Mouse (Mus musculus) right cerebral cortex, postnatal 25 days (tissue): Measurements from ENCODE around the gene Shmt2.

Experiments used
- DNase-seq: peaks from one replicate; pipeline ENCODE4 v3.0.0; 2022

Shmt2 gene

DNA sequence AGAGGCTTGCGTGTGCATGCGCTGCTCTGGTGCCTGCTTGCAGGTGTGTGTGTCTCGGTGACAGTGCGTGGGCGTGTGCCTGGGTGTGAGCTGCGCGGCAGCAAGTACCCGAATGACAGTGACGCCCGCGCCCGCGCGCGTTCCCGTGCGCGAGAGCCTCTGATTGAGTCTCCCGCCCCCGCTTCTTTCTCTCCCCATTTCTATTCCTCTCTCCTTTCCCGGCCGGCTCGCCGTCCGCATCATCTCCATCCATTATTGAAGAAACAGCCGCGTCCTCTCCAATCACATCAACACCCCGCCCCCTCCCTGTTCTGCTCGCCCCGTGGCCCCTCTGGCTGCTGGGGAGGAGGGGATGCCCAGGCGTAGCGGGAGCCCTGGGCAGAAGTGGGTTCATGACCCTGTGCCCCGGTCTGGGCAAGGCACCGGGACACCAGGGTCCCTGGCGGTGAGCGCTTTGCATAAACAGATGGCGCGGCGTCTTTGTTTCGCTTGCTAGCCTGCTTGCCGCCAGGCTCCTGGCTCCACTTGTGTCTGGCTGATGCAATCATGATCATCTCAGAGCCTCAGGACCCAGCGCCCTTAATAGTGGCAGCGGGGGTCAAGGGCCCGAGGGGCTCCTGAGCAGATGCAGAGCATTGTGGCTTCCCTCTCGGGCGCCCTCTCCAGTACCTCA is 10.5 kb downstream of the Shmt2 start:
- peak; percentile 87 for DNase-seq

- no peak for DNase-seq
These were observed 11.2 kb downstream of the Shmt2 start for GRCm38 (mm10) chr10:127510895-127511617.

DNA sequence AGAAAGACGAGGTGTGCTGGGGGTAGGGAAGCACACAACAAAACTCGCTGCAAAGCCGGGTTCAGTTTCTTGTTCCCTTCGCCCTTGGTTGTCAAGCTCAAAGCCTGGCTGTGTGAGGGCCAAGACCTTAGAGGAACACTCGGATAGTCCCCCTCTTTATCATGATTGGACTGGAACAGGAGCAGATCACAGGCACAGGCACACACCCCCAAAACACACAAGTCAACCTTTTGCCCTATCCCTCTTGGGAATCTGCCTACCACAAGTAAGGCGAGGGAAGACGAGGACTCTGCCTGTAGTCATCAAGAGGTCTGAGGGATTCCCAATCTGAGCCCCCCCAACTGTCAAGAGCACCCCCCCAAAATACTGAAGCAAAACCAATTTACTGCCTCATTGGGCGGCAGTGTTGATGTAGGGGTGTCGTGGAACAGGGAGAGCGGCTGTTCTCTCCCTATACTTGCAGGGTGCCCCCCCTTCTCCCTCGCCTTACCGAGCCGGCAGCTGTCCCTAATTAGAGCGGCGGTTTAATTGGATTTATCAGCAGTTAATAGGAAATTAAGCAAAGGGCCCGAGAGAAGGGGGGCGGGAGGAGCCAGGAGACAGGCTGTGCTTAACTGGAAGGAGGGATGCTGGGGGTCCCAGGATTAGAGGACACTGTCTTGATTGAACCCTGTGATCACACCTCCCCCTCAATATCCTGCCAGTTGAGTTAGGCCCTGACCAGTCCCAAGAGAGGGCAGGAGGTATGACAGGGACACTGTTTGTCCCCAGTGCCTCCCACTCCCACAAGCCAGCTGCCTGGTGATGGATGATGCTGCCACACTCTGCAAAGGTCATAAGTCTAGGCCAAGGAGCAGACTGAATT is 12.2 kb downstream of the Shmt2 start:
- peak; percentile 51 for DNase-seq

DNA sequence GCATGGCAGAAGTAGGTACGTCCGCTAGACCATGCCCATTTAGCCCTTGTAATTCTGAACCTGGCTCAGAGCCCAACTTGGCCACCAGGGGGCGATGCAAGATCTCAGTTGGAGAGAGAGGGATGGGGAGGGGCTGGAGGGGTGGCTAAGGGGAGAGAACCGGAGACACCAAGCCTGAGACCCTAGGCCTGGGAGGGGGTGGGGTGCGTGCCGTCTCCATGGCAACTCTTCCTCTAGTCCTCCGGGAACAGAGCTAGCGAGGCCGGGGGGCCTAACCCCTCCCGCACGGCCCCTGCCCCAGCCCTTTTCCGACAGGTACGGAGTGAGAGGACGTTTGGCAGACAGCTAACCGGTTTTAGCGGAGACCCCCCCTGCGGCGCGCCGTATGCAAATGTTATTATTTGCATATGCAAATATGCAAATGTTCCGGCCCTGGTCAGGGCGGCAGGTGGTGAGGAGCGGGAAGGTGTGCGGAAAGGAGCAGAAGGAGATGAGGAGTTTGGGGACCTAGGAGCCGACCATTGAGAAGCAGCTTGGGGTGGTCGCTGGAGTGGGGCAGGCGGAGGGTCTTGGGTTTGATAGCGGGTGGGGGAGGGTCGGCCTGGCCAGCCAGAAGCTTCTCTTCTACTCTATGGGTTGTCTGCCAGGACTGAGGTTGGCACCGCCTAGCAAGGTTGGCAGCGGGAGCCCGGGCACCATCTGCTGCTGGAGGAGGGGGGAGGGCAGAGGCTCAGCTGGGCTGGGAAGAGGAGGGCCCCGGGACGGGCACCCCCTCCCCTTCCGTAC is 13.0 kb downstream of the Shmt2 start:
- DNase-seq = peak; percentile 72

- DNase-seq = peak; percentile 61
These were observed 14.0 kb downstream of the Shmt2 start for GRCm38 (mm10) chr10:127508239-127508638.

DNA sequence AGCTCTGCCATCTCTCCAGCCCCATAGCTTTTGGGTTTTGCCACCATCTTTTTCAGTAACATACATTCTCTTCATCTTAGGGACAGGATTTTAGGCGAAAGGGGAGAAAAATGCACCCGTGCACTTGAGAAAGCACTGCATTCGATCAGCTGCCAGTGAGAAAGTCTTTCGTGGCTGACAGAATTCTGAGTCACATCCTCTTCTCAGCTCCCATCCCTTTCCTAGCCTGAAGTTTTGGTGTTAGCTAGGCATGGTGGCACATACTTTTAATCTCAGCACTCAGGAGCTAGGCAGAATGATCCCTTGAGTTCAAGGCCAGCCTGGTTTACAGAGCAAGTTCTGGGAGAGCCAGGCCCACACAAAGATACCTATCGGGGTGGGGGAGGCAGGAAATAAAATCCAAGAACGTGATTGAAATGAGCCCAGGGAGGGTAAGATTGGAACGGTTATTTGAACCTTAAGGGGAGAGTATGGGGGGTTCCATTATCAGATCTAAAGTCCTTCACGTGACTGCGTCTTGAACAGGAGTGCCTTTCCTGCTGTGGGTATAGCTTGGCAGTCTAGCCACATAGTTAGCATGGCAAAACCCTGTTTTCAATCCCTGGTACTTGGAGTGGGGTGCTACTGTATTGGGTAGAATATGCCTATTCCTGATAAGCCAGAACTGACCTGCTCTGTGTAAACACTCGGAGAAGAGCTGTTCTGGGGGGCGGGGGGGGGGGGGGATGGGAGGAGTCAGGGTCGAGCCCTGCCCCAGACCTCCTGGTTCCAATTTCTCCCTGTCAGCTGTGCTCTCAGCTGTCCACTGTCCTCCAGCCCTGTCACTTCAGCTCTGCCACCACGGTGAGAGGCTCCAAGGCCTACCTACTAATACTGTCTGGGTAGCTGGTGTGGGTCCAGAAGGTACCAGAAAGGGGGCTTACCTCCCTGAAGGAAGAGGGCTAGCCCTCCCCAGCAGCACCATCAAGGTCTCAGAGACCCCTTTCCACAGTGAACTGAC is 21.1 kb downstream of the Shmt2 start, which contains the start of gene Stac3:
Gene Stac3, plus strand, starts transcription at position 793 of the 1,000 bp plus-strand sequence.
- DNase-seq = no peak

GRCm38 (mm10) chr10:127500042-127500441 is 22.2 kb downstream of the Shmt2 start:
- no peak for DNase-seq

DNA sequence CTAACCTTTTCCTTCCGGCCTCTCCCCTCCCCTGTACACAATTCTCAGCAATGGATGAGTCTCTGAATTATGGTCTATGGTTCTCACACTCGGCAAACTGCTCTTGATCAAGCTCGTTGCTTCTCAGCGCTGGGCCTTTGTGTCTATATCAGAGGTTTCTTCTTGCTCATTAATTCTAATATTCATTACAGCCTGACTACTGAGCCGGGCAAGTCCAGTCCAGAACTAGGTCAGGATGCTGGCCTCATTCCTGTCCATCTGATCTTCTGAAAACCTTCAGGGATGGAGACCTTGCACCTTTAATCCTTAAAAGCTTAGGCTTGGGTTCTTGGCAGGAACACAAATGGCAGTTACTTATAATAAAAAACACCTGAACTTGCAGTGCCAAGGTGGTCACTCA is 22.7 kb downstream of the Shmt2 start:
- no peak for DNase-seq

DNA sequence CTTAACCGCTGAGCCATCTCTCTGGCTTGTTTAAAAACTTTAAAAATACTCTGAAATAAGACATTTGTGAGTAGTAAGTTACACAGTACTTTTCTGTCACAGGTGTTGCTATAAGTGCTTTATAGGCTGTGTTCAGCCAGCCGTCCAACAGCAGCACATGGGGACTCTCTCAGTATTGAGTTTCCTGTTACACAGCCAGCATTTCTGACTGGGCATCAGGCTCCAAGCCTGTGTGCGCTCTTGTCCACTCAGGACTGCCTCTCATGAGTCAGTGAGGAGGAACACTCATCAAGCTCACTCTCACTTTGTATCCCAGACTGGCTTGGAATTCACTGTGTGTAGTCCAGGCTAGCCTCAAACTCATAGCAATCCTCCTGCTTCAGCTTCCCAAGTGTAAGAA is 26.1 kb downstream of the Shmt2 start:
- no peak for DNase-seq

DNA sequence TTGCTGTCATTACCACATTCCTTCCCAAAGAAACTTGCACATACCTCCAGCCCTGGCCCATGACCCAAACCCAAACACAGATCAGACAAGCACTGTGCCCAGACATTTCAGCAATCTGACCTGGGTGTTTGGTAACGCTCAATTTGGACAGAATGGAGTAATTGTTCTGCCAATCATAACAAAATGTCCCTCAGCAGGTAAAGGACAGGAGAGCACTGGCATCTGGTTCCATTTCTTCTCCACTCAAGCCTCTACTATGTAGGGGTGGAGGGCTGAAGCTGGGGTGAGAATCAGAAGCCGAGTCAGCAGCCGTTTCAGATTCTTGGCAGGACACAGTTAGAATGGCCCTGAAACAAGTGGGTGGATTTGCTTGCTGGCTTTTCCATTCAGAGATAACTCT is 30.1 kb downstream of the Shmt2 start:
- DNase-seq = no peak

GRCm38 (mm10) chr10:127491128-127491512 is 31.1 kb downstream of the Shmt2 start:
- DNase-seq = no peak

- no peak for DNase-seq
These were observed 31.8 kb downstream of the Shmt2 start for GRCm38 (mm10) chr10:127490160-127491127.

GRCm38 (mm10) chr10:127488856-127489255 is 33.4 kb downstream of the Shmt2 start:
- no peak for DNase-seq

DNA sequence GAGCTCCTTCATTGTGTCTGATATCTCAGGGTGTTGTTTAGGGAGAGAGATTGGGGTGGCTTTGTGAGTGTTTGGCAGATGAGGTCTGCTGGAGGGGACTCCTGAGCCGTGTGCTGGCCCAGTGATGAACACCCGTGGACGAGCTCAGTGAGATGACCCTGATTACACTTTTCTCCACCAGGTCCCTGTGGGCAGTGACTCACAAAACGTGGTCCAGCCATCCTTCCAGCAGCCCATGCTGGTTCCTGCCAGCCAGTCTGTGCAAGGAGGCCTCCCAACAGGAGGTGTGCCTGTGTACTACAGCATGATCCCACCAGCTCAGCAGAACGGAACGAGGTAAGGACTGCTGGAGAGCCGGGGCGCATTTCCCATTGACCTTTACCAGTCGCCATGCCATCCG is 37.0 kb downstream of the Shmt2 start:
- DNase-seq = no peak

DNA sequence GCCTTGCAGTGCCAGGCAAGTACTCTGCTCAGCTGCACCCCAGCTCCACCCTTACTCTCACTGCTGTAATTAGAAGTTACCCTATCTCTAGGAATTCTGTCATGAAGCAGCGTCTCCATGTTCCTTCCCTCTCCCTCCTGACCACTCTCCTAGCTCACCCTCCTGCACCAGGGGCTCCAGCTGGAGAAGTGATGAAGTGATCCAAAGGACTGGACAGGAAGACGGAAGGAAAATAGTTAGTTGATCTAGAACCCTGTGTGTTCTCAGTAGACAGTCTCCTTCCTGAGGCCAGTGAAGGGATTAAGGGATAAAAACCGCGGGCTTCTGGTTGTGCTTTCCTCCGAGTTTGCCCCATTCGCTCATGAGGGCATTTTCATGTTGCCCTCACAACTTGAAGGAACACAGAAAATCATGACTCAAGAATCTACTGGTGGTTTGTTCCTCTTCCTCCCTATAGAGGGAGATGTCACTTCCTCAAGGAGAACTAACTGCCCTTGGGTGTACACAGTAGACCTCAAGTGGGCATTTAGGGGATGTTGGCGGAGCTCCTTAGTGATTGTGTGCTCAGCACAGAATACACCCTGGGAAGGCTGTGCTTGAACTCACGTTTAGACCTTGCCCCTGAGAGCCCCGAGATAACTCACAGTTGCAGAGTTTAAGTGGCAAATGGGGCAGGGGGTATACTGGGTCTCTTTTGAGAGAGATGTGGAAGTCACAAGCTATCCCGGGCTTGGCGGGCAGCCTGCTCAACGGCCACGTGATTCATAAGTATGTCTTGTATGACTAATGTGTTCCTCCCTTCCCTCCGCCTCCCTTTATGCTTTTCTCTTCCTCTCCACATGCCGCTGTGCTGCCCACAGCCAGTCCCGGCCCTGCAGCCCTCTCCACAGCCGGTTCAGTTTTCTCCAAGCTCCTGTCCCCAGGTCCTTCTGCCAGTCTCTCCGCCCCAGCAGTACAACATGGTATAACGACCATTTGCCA is 41.1 kb downstream of the Shmt2 start:
- DNase-seq = peak; percentile 71

DNA sequence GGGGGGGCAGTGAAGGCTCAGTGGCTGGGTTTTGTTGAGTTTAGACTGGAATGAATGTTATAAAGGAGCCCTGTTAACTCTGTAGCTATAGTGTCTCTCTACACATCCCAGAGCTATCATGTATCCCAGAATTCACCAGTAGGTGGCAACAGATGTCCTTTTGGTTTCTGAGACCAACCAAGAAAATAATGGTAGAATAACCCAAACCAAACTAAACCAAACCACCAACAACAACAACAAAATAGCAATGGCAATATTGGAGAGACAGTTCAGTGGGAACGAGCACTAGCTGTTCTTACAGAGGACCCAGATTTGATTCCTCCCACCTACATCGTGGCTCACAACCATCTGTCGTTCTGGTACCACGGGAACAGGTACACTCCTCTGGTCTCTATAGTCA is 43.1 kb downstream of the Shmt2 start:
- no peak for DNase-seq

- DNase-seq = no peak
These were observed 44.9 kb downstream of the Shmt2 start for GRCm38 (mm10) chr10:127477301-127477700.

- DNase-seq = no peak
These were observed 45.7 kb downstream of the Shmt2 start for GRCm38 (mm10) chr10:127476541-127476940.

GRCm38 (mm10) chr10:127475175-127475574 is 47.1 kb downstream of the Shmt2 start:
- DNase-seq = no peak
